Mouse (Mus musculus): ENCODE data around the gene Rbm4b.
"Not testable (repeated sequence)": the region's sequence is repeated elsewhere in the genome, so short reads cannot be mapped to it uniquely, and the experiment has no call there.

The Rbm4b gene

DNA sequence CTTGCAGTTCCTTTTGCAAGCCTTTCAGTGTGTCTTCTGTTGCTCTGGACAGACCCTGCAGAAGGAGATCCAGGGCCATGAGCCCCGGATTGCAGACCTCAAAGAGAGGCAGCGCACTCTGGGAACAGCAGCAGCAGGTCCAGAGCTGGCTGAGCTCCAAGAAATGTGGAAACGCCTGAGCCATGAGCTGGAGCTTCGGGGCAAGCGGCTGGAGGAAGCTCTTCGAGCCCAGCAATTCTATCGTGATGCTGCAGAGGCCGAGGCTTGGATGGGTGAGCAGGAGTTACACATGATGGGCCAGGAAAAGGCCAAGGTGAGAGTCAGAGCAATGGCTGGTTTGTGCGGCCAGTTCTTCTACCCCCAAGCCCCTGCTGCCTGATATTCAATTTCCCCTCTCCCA lies 11.2 kb upstream of the Rbm4b start:
- DNase-seq (ENCODE audit: low read depth, low spot score): no peak

DNA sequence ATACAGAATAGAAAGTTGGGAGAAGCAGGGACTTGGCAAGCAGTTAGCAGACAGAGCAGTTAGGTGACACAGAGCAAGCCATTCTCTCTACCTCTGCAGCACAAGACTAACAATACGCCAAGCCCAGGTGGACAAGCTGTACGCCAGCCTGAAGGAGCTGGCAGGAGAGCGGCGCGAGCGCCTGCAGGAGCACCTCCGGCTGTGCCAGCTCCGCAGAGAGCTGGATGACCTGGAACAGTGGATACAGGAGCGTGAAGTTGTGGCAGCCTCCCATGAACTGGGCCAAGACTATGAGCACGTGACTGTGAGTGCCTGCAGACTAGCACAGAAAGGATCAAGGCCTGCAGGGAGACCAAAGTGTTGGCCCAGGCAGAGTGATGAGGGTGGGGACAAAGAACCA lies 10.6 kb upstream of the Rbm4b start:
- DNase-seq (ENCODE audit: low read depth, low spot score): no peak

DNA sequence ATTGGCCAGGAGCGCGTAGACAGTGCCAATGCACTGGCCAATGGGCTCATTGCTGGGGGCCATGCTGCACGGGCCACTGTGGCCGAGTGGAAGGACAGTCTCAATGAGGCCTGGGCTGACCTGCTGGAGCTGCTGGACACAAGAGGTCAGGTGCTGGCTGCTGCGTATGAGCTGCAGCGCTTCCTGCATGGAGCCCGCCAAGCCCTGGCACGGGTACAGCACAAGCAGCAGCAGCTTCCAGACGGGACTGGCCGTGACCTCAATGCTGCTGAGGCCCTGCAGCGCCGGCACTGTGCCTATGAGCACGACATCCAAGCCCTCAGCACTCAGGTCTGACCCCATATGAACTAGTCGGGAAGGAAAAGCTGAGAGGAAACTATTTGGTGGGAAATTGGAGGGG lies 9.7 kb upstream of the Rbm4b start:
- no peak for DNase-seq (ENCODE audit: low read depth, low spot score)

DNA sequence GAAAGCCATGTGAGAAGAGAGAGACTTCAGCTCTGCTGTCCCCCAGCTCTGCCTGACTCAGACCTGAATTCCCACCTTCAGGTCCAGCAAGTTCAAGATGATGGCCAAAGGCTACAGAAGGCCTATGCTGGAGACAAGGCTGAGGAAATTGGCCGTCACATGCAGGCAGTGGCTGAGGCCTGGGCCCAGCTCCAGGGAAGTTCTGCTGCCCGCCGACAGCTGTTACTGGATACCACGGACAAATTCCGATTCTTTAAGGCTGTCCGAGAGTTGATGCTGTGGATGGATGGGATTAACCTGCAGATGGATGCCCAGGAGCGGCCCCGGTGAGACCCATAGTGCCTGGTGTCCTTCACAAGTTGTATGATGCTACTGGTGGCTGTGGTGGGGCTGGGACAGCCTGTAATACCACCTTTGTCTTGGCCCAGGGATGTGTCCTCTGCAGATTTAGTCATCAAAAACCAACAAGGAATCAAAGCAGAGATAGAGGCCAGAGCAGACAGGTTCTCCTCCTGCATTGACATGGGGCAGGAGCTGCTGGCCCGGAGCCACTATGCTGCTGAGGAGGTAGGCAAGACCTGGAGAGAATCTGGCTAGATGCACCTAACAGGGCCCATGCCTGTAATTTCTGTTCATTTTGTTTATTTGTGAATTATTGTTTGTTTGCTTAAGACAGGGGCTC lies 8.5 kb upstream of the Rbm4b start:
- no peak for DNase-seq (ENCODE audit: low read depth, low spot score)

DNA sequence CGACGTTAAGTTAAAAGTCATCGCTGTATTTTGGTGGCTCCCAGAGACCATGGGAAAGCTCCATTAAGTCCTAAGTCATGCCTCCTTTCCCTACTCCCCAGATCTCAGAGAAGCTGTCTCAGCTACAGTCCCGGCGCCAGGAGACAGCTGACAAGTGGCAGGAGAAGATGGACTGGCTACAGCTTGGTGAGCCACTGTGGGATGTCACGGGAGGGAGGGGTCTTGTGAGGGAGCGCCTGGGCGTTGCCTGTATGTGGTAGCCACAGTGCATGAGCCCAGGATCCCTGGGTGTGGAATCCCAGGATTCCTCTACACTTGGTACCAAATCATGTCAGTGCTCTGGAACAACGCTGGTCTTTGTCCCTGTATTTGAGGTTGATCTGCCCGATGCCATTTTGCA lies 7.8 kb upstream of the Rbm4b start:
- DNase-seq (ENCODE audit: low read depth, low spot score): no peak

DNA sequence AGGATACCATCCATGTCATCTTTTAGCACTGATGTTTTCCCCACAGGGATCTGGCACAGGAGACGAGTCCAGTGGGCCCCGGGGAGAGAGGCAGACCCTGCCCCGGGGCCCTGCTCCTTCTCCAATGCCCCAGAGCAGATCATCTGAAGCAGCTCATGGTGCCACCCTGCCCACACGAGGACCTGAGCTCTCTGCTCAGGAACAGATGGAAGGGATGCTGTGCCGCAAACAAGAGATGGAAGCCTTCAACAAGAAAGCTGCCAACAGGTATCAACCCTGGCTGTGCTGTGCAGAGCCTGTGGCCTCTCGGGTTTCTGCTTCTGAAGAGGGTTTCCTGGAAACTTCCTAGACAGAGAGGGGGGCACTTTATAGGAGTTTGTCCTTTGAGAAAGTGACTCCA lies 6.3 kb upstream of the Rbm4b start:
- no peak for DNase-seq (ENCODE audit: low read depth, low spot score)

DNA sequence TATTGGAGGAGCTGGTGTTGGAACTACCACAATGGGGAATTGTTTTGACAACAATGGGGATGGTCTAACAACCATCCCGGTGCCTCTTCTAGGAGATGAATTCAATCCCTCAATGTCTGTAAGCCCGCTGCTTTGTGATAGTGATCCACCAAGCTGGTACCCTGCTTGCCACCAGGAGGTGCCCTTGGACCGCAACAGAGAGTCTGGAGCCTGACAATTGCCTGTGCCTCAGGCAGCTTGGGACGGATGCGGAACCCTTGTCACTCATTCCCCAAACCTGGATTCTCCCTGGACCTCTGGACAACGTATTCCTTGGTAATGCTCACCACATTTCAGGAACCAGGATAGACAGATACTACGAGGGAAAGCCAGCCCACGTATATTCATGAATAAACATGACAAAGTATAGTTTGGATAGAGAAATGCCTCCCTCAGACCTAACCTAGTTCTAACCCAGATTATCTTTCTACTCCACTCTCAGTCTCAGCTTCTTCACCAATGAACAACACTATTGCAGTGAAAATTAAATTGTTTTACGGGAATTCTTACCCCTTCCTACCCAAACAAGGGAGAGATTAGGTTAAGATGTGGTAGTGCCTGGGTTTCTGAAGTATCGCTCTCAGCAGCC lies 618 bp upstream of the Rbm4b start:
- DNase-seq (ENCODE audit: low read depth, low spot score): peak; percentile 92

DNA sequence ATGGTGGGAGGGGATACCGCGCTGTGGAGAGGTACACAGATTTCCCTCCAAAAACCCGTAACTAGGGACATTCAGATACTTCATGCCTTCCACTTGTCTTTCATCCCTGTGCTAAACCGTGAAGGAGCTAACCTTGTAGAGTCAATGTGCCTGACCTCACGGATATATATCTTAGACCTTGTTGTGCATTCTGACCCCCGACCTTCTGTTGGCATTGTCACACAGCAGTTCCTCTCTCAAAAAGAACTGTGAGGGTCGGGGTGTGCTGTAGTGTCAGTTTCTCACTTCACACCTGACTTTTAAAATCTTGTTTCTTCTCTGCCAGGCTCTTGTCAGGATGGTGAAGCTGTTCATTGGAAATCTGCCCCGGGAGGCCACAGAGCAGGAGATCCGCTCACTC lies 624 bp downstream of the Rbm4b start:
- DNase-seq (ENCODE audit: low read depth, low spot score): no peak

DNA sequence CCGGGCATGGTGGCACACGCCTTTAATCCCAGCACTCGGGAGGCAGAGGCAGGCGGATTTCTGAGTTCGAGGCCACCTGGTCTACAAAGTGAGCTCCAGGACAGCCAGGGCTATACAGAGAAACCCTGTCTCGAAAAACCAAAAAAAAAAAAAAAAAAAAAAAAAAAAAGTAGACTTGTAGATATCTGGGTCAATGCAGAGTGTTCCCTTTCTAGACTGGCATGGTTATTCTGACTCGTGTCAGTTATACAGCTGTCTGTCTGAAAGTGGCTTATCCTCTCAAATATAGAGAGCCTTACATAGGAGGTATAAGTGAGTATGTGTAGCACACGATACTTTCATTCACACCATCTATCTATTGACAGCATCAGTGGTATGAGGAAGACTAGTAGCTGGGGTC lies 4.2 kb downstream of the Rbm4b start:
- not testable (repeated sequence) for DNase-seq (ENCODE audit: low read depth, low spot score)

DNA sequence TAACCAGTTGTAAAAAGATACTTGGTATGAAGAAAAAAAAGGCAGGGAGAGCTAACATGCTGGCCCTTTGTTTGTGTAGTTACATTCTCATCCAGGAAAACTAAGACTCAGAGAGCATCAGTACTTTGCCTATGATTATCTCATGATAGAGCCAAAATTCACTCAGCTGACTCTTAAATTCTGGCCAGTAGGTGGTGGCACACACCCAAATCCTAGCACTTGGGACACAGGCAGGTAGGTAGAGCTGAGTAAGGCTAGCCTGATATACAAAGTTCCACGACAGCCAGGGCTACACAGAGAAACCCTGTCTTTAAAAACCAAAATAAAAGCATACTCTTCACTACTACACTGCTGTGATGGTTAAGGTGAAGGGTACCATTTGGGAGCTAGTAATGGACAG lies 6.6 kb downstream of the Rbm4b start:
- peak; percentile 54 for DNase-seq (ENCODE audit: low read depth, low spot score)

DNA sequence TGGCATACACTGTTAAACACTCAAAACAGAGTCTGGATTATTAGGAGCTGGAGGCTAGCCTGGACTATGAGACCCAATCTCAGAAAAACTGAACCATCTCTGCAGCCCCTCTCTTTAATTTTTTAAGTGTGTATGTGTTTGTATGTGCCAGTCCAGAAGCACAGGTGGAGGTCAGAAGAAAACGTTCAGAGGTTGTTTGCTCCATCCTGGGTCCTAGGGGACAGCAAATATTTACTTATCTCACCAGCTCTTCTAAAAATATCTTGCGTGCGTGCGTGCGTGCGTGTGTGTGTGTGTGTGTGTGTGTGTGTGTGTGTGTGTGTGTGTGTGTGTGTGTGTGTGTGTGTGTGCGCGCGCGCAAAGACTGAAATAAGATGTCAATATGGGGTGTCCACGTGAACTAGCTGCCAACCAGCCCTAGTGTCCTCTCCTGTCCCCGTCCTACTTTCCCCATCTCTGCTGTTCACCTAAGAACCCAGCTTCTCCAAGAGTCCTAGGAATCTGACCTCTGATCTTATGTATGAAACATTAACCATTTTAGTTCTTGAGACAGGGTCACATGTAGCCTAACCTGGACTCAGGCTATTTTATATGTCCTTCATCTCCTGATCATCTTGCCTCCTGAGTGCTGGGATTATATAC lies 11.3 kb downstream of the Rbm4b start:
- DNase-seq (ENCODE audit: low read depth, low spot score): no peak

DNA sequence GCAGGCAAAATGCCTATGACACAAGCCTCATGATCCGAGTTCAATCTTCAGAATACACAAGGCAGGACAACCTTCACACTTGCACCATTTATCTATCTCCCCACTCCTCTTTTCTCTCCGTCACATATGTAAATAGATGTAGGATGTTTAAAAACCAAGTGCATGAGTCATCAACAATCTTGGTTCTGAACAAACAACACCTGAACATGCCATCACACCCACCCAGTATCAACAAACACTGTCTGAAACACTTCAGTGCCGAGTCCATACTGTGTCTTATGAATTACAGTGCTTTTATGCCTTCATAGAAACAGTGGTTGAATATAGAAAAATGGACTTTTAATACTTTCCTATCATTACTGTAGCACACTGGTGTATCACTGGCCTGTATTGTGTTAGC lies 16.5 kb downstream of the Rbm4b start:
- DNase-seq (ENCODE audit: low read depth, low spot score): no peak

DNA sequence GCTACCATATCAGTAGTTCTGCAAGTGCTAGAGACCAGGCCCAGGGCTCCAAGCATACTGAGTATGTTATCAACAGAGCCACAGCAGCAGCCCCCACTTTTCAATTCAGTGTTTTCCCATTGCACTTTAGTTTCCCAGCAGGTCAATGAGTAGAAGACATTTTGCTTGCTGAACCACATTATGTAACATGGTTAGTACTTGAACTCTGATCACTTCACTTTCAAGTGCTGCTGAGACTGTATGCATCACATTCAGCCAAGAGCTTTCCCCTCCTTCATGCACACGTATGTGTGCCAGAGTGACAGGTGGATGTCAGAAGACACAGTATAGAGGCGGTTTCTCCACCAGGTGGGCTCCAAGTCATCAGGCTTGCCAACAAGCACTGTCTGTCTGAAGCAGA lies 26.6 kb downstream of the Rbm4b start:
- no peak for DNase-seq (ENCODE audit: low read depth, low spot score)

DNA sequence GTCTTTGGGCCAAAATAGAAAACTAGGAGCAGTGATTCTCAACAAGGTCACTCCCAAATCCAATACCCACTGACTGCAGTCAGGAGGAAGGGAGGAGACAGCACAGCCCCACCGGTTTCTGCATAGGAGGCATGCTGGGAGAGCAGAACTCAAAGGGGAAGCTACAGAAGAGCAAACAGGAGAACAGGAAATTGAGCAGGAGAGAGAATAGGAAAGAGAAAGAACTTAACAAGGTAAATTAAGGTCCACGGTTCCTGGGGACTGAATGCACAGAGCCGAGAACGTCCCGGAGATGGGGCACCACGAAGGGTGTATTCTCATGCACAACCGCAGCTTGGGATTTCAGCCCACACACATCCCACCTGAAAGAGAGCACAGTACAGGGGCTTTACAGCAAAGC lies 28.9 kb downstream of the Rbm4b start:
- DNase-seq (ENCODE audit: low read depth, low spot score): peak; percentile 38

DNA sequence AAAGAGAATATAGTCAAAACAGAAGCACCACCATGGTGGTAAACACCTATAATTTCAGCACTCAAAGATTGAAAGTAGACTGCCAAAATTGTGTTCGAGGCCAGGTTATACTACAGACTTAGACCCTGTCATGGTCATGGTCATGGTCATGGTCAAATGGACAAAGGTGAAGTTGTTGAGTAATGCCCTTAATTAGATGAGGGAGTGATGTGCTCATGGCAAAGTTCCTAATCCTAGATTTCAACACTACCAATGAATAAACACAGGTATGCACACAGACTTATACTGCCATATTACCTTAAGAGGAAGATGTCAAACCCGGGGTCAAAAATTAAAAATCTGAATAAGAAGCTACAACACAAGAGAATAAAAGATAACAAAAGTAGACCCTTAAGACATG lies 30.0 kb downstream of the Rbm4b start:
- DNase-seq (ENCODE audit: low read depth, low spot score): no peak

DNA sequence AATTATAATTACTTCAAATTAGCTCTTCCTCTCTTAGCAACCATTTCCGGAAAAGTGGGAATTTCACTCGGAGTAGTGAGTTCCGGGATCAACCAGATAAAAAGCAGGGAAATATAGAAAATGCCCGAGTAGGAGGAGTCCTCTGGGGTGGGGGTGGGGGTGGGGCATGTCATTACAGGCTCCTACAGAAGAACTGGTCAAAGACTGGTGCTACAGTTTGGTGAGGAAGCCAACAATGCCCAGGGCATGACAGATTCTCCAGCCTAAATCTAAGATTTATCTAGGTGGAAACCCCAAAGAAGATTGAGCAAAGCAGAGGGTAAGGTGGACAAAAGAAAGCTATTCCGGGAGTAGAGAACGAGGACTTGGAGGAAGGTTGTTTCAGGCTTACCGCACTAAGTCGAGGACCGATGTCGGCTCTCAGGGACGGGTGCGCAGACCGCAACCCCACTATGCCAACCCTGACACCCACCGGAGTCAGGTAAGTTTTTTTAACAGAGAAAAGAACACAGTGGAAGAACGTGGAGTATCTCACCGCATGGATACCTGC lies 37.1 kb downstream of the Rbm4b start:
- no peak for DNase-seq (ENCODE audit: low read depth, low spot score)

DNA sequence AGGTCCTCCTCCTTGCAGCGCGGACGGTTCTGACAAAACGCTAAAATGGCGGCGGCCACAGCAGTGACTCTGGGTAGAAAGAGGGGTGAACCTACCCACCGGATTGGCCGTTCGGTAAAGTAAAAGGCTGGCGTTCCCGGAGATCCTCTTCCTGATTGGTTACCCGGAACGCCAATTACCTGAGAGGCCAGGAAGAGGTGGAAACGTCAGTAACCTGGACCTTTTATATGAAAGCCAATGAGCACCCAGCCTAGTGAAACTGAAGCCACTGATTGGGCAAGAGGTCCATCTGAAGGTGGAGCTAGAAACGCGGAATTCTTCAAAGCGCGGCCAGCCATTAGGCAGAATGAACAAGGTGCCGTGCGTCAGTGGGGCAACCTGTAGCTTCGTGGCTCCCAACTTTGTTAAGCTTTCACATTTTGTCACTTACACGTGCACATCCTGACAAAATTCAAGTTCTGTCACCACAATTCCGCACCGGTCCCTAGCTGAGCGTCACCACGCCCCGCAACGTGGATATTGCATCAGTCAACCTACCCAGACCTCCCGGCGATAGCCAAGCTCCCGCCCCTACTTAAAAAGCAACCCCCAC lies 37.6 kb downstream of the Rbm4b start, which contains the start of gene Rbm4:
Rbm4 (minus strand) TSS at position 71 of the 592 bp plus-strand sequence.
- peak; percentile 99 for DNase-seq (ENCODE audit: low read depth, low spot score)

DNA sequence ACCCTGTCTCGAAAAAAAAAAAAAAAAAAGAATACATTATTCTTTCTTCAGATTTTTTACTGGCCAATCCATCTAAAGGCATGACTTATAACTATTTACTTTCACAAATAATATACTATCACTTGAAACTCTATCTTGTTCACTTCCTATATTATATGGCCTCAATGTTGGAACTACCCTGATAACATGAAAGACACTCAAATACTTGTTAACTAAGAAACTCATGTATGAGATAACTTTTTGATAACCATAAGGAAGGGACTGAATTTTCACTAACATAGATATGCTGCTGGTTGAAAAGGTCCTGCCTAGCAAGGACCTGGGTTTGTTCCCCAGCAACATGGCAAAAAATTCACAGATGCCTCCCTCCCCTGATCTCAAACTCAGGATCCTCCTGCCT lies 39.6 kb downstream of the Rbm4b start:
- no peak for DNase-seq (ENCODE audit: low read depth, low spot score)

DNA sequence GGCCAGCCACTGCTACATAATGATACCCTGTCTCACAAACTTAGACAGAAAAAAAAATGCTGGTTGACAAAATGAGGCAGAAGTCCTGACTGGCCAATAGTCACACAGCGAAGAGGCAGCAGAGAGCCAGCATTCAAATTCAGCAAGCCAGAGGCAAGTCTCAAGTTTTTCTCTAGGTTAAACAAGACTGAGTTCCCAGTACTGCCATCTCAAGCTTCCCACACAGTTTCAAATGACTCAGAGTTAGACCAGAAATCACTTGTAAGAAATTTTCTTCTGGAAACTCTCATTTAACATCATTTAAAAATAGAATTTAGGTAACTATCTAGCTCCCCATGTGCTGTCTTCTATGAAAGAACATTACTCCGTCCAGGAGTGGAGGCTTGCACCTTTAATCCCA lies 41.5 kb downstream of the Rbm4b start:
- no peak for DNase-seq (ENCODE audit: low read depth, low spot score)

DNA sequence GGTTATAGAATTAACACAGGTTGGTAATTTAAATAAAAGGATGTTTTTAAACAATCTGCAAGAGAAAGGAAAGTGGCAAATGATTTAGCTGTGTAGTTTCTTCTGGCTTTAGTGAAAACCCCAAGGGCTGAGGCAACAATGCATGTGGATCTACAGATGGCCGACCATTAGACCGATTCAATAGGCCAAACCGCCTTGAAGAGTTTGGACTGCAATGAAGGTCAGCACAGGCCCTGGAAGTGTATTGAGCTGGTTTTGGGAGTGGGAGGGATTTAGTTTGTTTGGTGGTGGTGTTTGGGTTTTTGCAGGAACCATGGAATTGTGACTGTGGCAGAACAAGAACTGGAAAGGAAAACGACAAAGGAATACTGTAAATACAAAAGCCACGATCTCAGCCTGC lies 42.8 kb downstream of the Rbm4b start:
- no peak for DNase-seq (ENCODE audit: low read depth, low spot score)

DNA sequence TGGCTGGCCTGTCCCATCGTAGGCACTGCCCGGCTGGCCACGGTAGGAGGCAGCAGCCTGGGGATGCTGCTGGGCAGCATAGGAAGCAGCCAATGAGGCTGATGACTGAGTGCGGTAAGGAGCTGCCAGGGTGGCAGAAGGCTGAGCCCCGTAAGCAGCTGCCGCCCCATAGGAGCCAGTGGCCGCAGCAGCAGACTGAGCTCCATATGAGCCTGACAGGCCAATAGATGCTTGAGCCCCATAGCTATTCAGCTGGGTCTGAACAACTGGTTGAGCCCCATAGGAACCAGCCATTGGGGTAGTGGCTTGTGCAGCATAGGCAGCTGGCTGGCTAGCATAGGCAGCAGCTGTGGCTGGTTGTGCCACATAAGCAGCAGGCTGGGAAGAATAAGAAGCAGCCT lies 46.4 kb downstream of the Rbm4b start:
- DNase-seq (ENCODE audit: low read depth, low spot score): no peak

DNA sequence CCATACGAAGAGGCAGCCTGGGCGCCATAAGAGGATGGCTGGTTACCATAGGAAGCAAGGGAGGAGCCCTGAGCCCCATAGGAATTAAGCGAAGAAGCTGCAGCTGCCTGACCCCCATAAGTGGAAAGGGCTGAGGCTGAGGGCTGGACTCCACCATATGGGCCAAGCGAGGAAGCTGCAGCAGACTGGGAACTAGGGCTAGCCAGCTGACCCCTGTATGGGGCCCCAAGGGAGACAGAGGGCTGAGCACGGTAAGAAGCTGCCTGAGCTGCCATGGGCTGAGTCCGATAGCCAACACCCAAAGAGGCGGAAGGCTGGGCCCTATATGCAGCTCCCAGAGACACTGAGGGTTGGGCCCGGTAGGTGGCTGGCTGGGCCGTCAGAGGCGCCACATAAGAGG lies 47.0 kb downstream of the Rbm4b start:
- no peak for DNase-seq (ENCODE audit: low read depth, low spot score)

DNA sequence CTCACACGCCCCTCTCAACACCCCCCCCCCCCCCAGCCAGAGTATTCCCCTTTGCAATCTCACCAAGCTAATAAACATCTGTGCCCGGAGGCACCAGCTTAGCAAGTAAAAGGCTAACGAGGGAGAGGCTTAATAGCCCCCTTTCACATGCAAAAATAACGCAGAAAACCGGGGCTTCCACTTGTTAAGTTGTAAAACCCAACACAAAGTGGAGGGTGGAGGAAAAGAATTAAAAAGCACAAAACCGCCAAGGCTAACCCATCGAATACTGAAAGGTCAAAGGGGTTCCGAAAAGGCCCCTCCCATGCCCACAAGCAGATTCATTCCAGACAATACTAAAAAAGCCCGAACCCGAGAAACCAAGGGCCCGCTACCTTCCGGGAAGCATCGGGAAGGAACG lies 54.0 kb downstream of the Rbm4b start:
- DNase-seq (ENCODE audit: low read depth, low spot score): peak; percentile 98

All from ES-CJ7 (cell line).